Mouse (Mus musculus) E14TG2a.4 (cell line): Measurements from ENCODE around the gene Cmip.
A peak's percentile ranks its signal among the peaks of the same experiment; 100 is the strongest.

Experiments
- H3K27me3 ChIP-seq: 2 replicates; pipeline ENCODE4 v1.6.1; 2014; ENCODE audit warnings: low read length, control low read depth; ENCODE audit not compliant: insufficient read depth
- H3K36me3 ChIP-seq: 2 replicates; pipeline ENCODE4 v1.6.1; 2014; ENCODE audit warnings: low read length, control low read depth; ENCODE audit not compliant: insufficient read depth
- H3K4me1 ChIP-seq: replicated peaks from 2 replicates; pipeline ENCODE4 v1.6.1; 2014; ENCODE audit warnings: low read depth, low read length, control low read depth
- H3K4me3 ChIP-seq: replicated peaks from 2 replicates; pipeline ENCODE4 v1.5.1; 2014; ENCODE audit warnings: mild to moderate bottlenecking, low read length
- H3K9me3 ChIP-seq: 2 replicates; pipeline ENCODE4 v1.6.1; 2014; ENCODE audit warnings: low read length, control low read depth
- CTCF ChIP-seq: conservative IDR thresholded peaks from 2 replicates; pipeline ENCODE4 v1.5.1; 2014; ENCODE audit warnings: low read length
- NANOG ChIP-seq: IDR thresholded peaks from 2 replicates; pipeline ENCODE4 v1.6.1; 2014; ENCODE audit warnings: borderline replicate concordance, low read length, mixed read lengths
- POU5F1 ChIP-seq: IDR thresholded peaks from 2 replicates; pipeline ENCODE4 v1.6.1; 2014; ENCODE audit warnings: low read length, borderline replicate concordance

The Cmip gene

DNA sequence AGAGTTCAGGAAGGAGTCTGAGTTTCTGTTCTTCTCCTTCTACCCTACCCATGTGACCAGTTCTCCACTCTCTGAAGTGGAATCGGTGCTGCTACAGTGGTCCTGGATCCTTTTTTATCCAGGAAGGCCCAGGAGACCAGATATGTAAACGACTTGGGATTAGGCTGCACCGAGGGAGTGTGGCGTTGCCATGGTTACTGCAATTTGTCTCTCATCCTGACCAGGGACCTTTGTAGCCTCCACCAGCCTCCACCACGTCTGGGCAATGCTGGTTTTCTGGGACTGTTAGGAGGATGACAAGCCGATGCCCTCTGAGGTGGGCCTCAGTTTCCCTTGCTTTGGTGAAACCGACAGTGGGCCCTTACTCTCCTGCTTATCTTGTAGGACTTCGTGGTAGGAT, 35.4 kb downstream of the Cmip start:
- TF ChIP-seq POU5F1 (no peak), CTCF (no peak), NANOG (no peak)
- H3K36me3 ChIP-seq, result peaks cover 10% of the 10 kb centered on the region; the same call in 1 of the 2 replicates
- H3K27me3 ChIP-seq, result no peaks in the 10 kb centered on the region
- H3K4me1 ChIP-seq, result peaks cover 85% of the 10 kb centered on the region
- H3K4me3 ChIP-seq, result no peak overlapping the region
- H3K9me3 ChIP-seq, result no peaks in the 10 kb centered on the region

DNA sequence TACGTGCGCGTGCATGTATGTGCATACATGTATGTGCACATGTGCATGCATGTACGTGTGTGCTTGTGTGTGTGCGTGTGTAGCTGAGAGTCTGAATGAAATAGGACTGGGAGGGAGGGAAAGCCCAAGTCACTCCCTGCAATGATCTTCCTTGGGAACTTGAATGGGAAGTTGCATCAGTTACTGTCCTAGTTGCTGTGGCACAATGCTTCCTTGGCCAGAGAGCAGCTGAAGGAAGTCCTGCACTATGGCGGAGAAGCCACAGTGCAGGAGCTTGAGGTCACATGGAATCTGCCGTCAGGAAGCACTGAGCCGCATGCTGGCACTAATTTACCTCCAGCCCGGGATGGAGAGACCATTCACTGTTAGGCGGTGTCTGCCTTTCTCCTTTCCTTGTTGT, 37.9 kb downstream of the Cmip start:
- Histone ChIP-seq H3K27me3 (no peaks in the 10 kb centered on the region), H3K9me3 (no peaks in the 10 kb centered on the region), H3K4me3 (peak overlapping the region; percentile 49; the same call in 1 of the 2 replicates), H3K36me3 (peaks cover 12% of the 10 kb centered on the region; the same call in 1 of the 2 replicates), H3K4me1 (peaks cover 88% of the 10 kb centered on the region)
- TF ChIP-seq CTCF, result no peak
- TF ChIP-seq NANOG, result no peak
- TF ChIP-seq POU5F1, result no peak

DNA sequence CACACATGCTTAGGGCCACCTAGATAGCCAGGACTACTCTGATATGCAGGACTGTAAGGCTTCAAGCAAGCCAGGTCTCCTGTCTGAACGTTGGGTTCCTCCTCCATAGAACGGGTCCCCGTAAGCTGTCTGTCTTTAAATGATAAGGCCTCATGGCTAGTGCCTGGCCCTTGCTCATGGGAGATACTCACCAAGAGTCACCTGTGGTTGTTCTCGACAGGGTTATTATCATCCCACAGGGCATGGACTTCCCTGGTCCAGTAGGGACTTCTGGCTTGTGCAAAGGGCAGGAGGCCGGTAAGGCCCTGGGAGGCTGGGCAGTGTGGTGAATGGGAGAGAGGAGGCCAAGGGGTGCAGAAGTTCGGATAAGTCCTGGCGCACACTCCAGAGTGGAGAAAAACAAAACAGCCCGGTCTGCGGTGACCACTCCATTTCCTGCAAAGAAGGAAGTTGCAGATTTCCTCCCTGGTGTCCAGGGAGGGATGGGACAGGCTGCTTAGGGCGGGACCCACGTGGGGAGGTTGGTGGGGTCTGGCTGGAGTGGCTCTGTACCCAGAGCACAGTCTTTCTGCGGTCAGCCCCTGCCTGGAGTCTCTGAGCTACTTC, 41.2 kb downstream of the Cmip start:
- no peaks in the 10 kb centered on the region for H3K27me3 ChIP-seq
- peaks cover 86% of the 10 kb centered on the region for H3K4me1 ChIP-seq
- H3K9me3 ChIP-seq, result no peaks in the 10 kb centered on the region

DNA sequence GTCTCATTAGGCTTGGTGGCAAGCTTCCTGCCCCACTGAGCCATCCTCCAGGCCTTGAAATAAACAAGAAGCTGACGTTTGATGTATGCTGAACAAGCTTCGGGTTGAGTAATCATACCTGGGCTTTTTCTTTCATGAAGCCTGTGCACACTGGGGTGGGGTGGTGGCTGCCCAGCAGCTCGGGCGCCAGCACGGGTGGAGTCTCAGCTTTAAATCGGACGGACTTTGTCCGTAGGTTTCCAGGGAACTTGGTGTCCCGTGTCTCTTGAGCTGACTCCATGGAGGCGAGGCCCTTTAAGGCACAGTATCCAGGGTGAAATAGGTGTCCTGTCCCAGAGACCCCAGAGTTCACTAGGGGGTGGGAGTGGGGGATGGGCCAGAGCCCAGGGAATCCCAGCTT, 42.3 kb downstream of the Cmip start:
- H3K36me3 ChIP-seq, result 0 out of 2 replicates have a peak, but pooled peaks cover 16% of the 10 kb centered on the region
- no peak overlapping the region for H3K4me3 ChIP-seq
- H3K27me3 ChIP-seq, result no peaks in the 10 kb centered on the region
- TF ChIP-seq CTCF (no peak), POU5F1 (no peak), NANOG (no peak)
- H3K9me3 ChIP-seq, result no peaks in the 10 kb centered on the region
- peaks cover 85% of the 10 kb centered on the region for H3K4me1 ChIP-seq

More for the DNA sequence above, 41.2 kb downstream of the Cmip start:
- Histone ChIP-seq H3K4me3 (0 out of 2 replicates have a peak overlapping the region, but pooled peaks have one; percentile 3), H3K36me3 (peaks cover 16% of the 10 kb centered on the region; the same call in 1 of the 2 replicates)
- TF ChIP-seq POU5F1 (no peak), NANOG (no peak), CTCF (no peak)

DNA sequence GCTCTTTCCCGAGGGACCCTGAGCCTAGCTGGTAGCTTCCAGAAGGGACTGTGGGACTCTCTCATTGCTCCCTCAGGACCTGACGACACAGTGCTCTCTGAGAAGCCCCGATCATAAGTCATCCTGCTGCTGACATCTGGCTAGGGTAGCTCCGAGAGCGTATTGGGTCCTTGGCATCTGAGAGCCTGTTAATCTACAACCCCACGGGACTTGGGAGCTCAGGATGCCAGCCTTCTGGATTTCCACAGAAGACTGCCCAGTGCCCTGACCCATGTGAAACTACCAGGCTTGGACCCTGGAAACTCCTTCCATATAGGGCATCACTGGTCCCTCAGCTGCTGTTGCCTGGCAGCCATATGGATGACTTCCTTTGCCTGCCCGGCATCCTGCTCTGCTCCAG, 43.3 kb downstream of the Cmip start:
- no peaks in the 10 kb centered on the region for H3K9me3 ChIP-seq
- TF ChIP-seq POU5F1, result no peak
- no peak for TF ChIP-seq CTCF
- TF ChIP-seq NANOG, result no peak
- H3K36me3 ChIP-seq, result 0 out of 2 replicates have a peak, but pooled peaks cover 16% of the 10 kb centered on the region
- no peak overlapping the region for H3K4me3 ChIP-seq
- peaks cover 85% of the 10 kb centered on the region for H3K4me1 ChIP-seq
- H3K27me3 ChIP-seq, result no peaks in the 10 kb centered on the region

DNA sequence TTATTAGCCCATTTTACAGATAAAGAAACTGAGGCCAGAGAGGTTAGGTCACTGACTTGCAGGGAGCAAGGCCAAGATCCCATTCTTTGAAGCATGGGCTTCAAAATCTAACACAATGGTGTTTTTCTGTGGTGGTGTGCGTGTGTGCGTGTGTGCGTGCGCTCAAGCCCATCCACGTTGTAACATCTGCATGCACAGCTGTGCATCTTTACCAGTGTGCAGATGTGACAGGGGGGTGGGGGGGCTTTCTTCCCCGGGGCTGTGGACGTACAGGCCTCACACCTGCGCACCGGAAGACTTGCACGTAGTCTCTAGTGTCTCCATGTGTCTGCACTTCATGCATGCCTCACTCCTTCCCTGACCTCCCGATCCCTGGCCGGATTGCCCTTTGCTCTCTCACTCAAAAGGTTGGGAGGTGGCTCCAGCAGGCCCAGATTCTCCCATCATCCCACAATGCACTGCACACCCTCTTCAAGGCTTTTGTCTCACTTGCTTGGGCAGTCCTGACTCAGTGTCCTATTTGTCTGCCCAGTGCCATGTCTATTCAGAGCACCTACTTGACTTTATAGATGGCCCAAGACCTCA, 44.7 kb downstream of the Cmip start:
- H3K4me1 ChIP-seq, result peaks cover 85% of the 10 kb centered on the region
- no peaks in the 10 kb centered on the region for H3K9me3 ChIP-seq
- TF ChIP-seq NANOG, result no peak
- no peak for TF ChIP-seq CTCF
- TF ChIP-seq POU5F1, result no peak
- H3K27me3 ChIP-seq, result no peaks in the 10 kb centered on the region
- 0 out of 2 replicates have a peak, but pooled peaks cover 10% of the 10 kb centered on the region for H3K36me3 ChIP-seq
- peak overlapping the region; percentile 37; the same call in 1 of the 2 replicates for H3K4me3 ChIP-seq

DNA sequence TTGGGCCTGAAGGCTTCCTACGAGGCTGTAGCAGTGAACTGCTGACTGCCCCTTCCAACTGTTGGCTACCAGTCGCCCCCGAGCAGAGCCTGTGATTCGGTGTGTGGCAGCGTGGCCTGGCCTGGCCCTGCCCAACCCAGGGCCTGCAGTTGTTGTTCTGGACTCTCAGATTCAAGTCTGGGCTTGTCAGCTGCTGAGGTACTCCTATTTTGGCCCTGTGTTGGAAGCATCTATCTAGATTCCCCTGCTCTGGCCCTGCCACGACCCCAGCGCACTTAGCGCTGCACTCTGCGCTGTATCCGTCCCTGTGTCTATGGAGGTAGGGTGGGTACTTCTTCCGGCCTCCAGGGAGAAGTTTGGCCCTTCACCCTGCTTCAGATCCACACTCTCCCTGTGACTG, 45.2 kb downstream of the Cmip start:
- peaks cover 88% of the 10 kb centered on the region for H3K4me1 ChIP-seq
- no peak for TF ChIP-seq NANOG
- TF ChIP-seq CTCF, result no peak
- TF ChIP-seq POU5F1, result no peak
- no peaks in the 10 kb centered on the region for H3K9me3 ChIP-seq
- 0 out of 2 replicates have a peak, but pooled peaks cover 8% of the 10 kb centered on the region for H3K36me3 ChIP-seq
- peak overlapping the region; percentile 37; the same call in 1 of the 2 replicates for H3K4me3 ChIP-seq
- H3K27me3 ChIP-seq, result no peaks in the 10 kb centered on the region

DNA sequence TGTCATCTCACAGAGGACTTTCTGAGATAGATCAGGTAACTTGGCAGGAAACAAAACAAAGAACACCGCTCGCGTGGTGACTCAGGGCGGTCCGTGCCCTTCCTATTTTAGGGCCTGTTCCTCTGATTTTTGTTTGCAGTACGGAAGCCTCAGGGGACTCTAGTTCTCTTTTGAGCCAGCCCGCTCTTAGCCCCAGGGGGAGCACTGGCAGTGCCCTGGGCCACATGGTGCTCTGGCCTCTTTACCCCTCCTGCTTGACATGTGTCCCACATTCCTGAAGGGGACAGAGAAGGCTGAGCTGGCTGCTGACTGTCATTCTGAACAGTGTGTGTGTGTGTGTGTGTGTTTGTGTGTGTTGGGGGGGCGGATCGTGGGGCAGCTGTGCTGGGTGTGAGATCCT, 46.8 kb downstream of the Cmip start:
- Histone ChIP-seq H3K36me3 (0 out of 2 replicates have a peak, but pooled peaks cover 4% of the 10 kb centered on the region), H3K4me3 (0 out of 2 replicates have a peak overlapping the region, but pooled peaks have one; percentile 1), H3K4me1 (peaks cover 91% of the 10 kb centered on the region), H3K9me3 (no peaks in the 10 kb centered on the region), H3K27me3 (no peaks in the 10 kb centered on the region)
- TF ChIP-seq CTCF, result no peak
- TF ChIP-seq POU5F1, result no peak
- no peak for TF ChIP-seq NANOG
